Mouse (Mus musculus) effector memory CD4-positive, alpha-beta T cell, adult 5 months (primary cell): ENCODE measurements around the gene Myrf. TPM values are rescaled to one million over a fixed set of nuclear protein-coding genes. Genes with fewer than 3 reads are reported as not detected.

Experiments used
- polyA plus RNA-seq: library from polyadenylated mRNA; unstranded; fragments of 100-300 nt; shearing (Covaris generic); gene quantifications from one replicate; pipeline ENCODE4 v1.2.1, GENCODE M21; 2017

The Myrf gene
- 0.14 TPM for polyA plus RNA-seq

DNA sequence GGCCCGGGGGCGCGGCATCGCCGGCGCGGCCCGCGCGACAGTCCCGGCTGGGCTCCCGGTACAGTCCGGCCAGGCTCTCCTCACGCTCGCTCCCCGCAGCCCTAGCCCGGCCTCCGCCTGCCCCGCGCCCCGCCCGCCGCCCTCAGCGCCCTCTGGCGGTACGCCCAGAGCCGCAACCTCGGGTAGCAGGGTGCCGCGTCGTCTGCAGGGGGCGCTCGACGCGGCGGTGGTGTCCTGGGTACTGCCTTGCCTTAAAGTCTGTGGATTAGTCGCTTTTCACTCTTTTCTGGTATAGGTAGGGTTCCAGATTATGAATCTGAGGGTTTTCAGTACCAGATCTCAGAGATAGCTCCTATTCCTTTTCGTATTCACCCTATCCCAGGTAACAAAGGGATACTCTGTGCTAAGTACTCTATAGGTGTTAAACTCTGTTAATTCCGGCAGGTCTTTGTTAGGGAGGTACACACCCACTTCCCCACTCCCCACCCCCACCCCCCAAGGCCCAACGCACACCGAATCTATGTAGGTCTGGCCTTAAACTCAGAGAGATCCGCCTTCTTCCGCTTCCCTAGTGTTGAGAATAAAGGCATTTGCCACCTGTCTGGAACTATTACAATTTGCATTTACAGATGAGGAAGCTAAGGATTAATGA is at the start of gene Myrf:
Gene Myrf (minus strand): TSS at position 95 of the 652 bp plus-strand sequence.

DNA sequence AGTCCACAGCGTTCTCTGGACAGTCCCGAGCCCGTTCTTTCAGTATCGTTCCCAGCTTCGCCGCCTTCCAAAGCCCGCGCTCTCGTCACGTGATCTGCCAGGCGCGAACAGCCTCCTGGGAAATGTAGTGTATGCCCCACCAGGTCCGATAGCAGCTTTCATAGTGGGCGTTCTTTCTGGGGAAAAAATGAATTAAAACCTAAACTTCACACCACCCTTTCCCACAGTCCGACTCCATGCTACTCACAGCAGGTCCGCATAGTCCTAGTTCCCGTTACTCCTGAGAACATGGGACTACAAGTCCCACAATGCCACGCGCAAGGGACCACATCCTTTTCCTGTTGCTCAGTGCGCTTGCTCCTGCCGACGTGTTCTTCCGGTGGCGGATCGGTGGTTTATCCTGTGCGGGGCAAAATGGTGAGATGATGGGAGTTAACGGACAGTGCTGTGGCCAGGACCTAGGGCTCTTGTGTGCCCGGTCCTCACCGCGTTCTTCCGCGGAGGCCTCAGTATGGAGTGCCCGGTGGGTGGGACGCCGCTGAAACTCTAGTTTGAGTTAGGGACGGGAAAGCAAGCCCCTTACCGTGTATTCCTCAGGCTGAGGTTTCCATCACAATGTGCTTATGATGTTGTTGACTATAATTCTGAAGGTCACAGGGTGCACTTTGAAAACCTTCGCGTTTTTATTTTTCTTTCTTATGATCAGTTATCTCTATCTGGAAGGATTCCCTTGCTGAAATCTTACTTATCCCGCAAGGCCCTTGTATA is 36.5 kb downstream of the Myrf start, which contains the start of the genes Tmem258 and Fen1:
Gene Tmem258 (plus strand): TSS at position 167 of the 768 bp plus-strand sequence.
Gene Fen1 (minus strand): TSS at position 322 of the 768 bp plus-strand sequence.

DNA sequence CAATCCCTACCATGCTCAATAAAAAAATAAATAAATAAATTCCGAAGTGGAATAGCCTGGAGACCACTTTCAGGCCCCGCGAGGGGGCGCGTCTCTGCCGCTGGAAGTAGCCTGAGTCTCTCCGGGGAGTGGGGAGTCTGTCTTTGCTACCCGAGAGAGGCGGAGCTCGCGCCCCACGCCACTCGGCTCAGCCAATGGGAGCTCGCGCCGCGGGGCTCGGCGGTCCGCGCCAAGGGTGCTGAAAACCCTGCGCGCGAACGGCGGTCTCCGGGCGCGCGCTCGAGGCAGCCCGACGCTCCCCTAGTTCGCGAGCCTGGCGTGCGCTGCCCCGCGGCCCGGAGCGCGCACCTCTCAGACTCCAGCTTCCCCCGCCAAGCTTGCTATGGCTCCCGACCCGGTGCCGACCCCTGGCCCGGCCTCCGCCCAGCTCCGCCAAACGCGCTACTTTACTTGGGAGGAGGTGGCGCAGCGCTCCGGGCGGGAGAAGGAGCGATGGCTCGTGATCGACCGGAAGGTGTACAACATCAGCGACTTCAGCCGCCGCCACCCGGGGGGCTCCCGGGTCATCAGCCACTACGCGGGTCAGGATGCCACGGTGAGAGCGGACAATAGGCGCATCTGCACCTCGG is 57.8 kb downstream of the Myrf start, which contains the start of gene Fads1:
Gene Fads1 (plus strand): TSS at position 219 of the 629 bp plus-strand sequence.

Other genes starting within 250 kb of the Myrf start
- gene Best1, start 239.1 kb downstream of the Myrf start, polyA plus RNA-seq, result 0.24 TPM
- not detected for gene Rab3il1, start 239.1 kb downstream of the Myrf start, polyA plus RNA-seq
- gene Fads3, start 199.2 kb downstream of the Myrf start, polyA plus RNA-seq, result not detected
- not detected for gene Fads2, start 139.0 kb downstream of the Myrf start, polyA plus RNA-seq
- gene Fads1, start 57.9 kb downstream of the Myrf start, polyA plus RNA-seq, result 9.1 TPM
- gene Tmem258, start 36.7 kb downstream of the Myrf start, polyA plus RNA-seq, result 179 TPM
- gene Fen1, start 36.6 kb downstream of the Myrf start, polyA plus RNA-seq, result 19.1 TPM
- gene Dagla, start 64.1 kb upstream of the Myrf start, polyA plus RNA-seq, result not detected
- not detected for gene Syt7, start 148.3 kb upstream of the Myrf start, polyA plus RNA-seq
- gene Lrrc10b, start 216.7 kb upstream of the Myrf start, polyA plus RNA-seq, result not detected
- 0.36 TPM for gene Ppp1r32, start 242.2 kb upstream of the Myrf start, polyA plus RNA-seq